Mouse (Mus musculus): Measurements from ENCODE around the gene Cd151. TPM values are rescaled to one million over a fixed set of nuclear protein-coding genes. Genes with fewer than 3 reads are reported as not detected.

Gene Cd151
- total RNA-seq, 2 experiments from 2014 or later, result 27.5 to 33.8 TPM

GRCm38 (mm10) chr7:141469352-141469751 lies 2.2 kb downstream of the Cd151 start:
- intact Hi-C loops (cut with DNase I), result no loop called here
- DNase-seq (ENCODE audit: low spot score in 2 of 2), result no peak

- intact Hi-C loops (cut with DNase I), result no loop called here
- DNase-seq (ENCODE audit: low spot score in 2 of 2), result no peak
Observed at GRCm38 (mm10) chr7:141469901-141470636, 2.9 kb downstream of the Cd151 start.

GRCm38 (mm10) chr7:141470637-141470944 lies 3.4 kb downstream of the Cd151 start:
- intact Hi-C loops (cut with DNase I), result no loop called here
- DNase-seq (ENCODE audit: low spot score in 2 of 2), result no peak

GRCm38 (mm10) chr7:141471236-141471635 lies 4.0 kb downstream of the Cd151 start:
- no peak for DNase-seq (ENCODE audit: low spot score in 2 of 2)

GRCm38 (mm10) chr7:141472226-141472625 lies 5.0 kb downstream of the Cd151 start:
- DNase-seq (ENCODE audit: low spot score in 2 of 2), result no peak
- intact Hi-C loops (cut with DNase I), result no loop called here

More at GRCm38 (mm10) chr7:141471236-141471635, 4.0 kb downstream of the Cd151 start:
- intact Hi-C loops (cut with DNase I), result no loop called here

- no peak for DNase-seq (ENCODE audit: low spot score in 2 of 2)
- intact Hi-C loops (cut with DNase I), result no loop called here
Observed at GRCm38 (mm10) chr7:141472763-141473162, 5.6 kb downstream of the Cd151 start.

GRCm38 (mm10) chr7:141474160-141474559 lies 7.0 kb downstream of the Cd151 start:
- intact Hi-C loops (cut with DNase I), result no loop called here

GRCm38 (mm10) chr7:141475011-141475804 lies 8.0 kb downstream of the Cd151 start, which contains the start of the genes Polr2l and Tspan4:
Gene Polr2l (minus strand): TSS chr7:141475132.
Gene Tspan4 (plus strand): TSS chr7:141475240.
- intact Hi-C loops (cut with DNase I), result no loop called here
- peak; percentile 80 to 84 for DNase-seq (ENCODE audit: low spot score in 2 of 2)

More at GRCm38 (mm10) chr7:141474160-141474559, 7.0 kb downstream of the Cd151 start:
- DNase-seq (ENCODE audit: low spot score in 2 of 2), result no peak

GRCm38 (mm10) chr7:141475805-141476158 lies 8.6 kb downstream of the Cd151 start:
- DNase-seq (ENCODE audit: low spot score in 2 of 2), result no peak
- intact Hi-C loops (cut with DNase I), result no loop called here

GRCm38 (mm10) chr7:141476226-141476980 lies 9.2 kb downstream of the Cd151 start:
- intact Hi-C loops (cut with DNase I), result no loop called here
- peak; percentile 45 to 78 for DNase-seq (ENCODE audit: low spot score in 2 of 2)

GRCm38 (mm10) chr7:141476981-141477370 lies 9.8 kb downstream of the Cd151 start:
- no peak for DNase-seq (ENCODE audit: low spot score in 2 of 2)
- intact Hi-C loops (cut with DNase I), result no loop called here

GRCm38 (mm10) chr7:141477578-141478269 lies 10.5 kb downstream of the Cd151 start:
- intact Hi-C loops (cut with DNase I), result no loop called here
- no peak for DNase-seq (ENCODE audit: low spot score in 2 of 2)

- DNase-seq (ENCODE audit: low spot score in 2 of 2), result no peak
- intact Hi-C loops (cut with DNase I), result no loop called here
Observed at GRCm38 (mm10) chr7:141478270-141478748, 11.1 kb downstream of the Cd151 start.

GRCm38 (mm10) chr7:141480842-141481497 lies 13.8 kb downstream of the Cd151 start:
- intact Hi-C loops (cut with DNase I), result loop anchor here (2.0 to 5.0 kb wide), 2 partner anchors 44 to 186 kb away; no protein-coding TSS in a partner anchor
- DNase-seq (ENCODE audit: low spot score in 2 of 2), result peak; percentile 76 to 84

GRCm38 (mm10) chr7:141481498-141482401 lies 14.6 kb downstream of the Cd151 start:
- peak; percentile 54 to 64 for DNase-seq (ENCODE audit: low spot score in 2 of 2)
- intact Hi-C loops (cut with DNase I), result loop anchor here (2.0 to 5.0 kb wide), 2 partner anchors 43 to 186 kb away; no protein-coding TSS in a partner anchor

- intact Hi-C loops (cut with DNase I), result loop anchor here (5.0 kb wide), 1 partner anchor 185 kb away; no protein-coding TSS in a partner anchor
- DNase-seq (ENCODE audit: low spot score in 2 of 2), result no peak
Observed at GRCm38 (mm10) chr7:141482531-141483024, 15.4 kb downstream of the Cd151 start.

- DNase-seq (ENCODE audit: low spot score in 2 of 2), result no peak
- intact Hi-C loops (cut with DNase I), result loop anchor here (5.0 kb wide), 1 partner anchor 184 kb away; no protein-coding TSS in a partner anchor
Observed at GRCm38 (mm10) chr7:141483114-141483653, 16.0 kb downstream of the Cd151 start.
